Mouse (Mus musculus) spleen, embryonic (tissue): ENCODE data around the gene Rgcc.

Experiments
- CTCF ChIA-PET: fragments of 350-600 bp; sonication (Branson Sonifier 250); formaldehyde crosslinking; loops from one replicate; lab custom pipeline; 2022; lab: Charles Lee

Gene Rgcc

GRCm38 (mm10) chr14:79243038-79243883, 58.2 kb downstream of the Rgcc start:
- CTCF ChIA-PET: no interaction called here

GRCm38 (mm10) chr14:79242386-79242720, 59.1 kb downstream of the Rgcc start:
- CTCF ChIA-PET: no interaction called here

GRCm38 (mm10) chr14:79241656-79242385, 59.6 kb downstream of the Rgcc start:
- CTCF ChIA-PET: no interaction called here

DNA sequence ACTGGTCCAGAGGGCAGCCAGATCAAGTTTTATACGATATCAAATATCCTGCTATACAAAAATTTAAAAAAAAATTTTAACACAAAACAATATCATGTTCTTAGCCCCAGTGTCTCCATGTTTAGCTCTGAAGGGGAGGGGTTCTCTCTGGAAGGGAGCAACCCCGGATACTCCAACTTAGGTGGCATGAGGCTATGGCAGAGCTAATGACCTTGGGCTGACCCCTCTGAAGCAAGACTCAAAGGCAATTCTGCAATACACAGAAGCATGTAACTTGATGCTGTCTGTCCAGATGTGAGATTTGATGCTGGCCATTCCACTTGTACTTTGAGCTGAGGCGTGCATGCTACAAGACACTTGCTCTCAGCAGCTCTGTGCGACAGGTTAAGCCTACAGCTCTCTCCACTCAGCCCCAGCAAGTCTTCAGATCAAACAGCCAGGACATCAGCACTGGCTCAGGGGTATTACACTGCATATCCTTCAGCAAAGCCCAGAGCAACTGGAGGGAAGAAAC, 60.3 kb downstream of the Rgcc start:
- CTCF ChIA-PET: no interaction called here

DNA sequence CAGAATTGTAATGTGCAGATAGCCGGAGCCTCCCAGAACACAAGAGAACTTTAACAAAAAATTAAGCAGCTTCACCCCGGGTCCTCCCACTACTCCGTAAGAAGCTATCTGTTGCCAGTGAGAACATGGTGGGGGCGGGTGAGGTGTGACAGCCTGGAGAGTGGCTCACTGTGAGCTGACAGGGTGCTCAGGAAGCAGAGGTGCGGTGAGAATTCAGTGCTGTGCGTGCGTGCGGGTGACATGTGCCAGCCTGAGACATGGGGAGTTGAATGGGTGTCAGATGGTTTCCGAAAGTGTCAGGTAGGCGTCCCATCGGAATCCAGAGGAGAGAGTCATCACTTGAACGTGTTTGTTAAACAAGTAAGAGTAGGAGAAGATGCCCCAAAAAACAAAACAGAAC, 62.0 kb downstream of the Rgcc start:
- CTCF ChIA-PET: no interaction called here
